22 mouse cellular contexts compared by ENCODE assay signal in genomic region chr13:30649197-30649596, GRCm38 (mm10). TPM values are rescaled to one million over a fixed set of nuclear protein-coding genes. Genes with fewer than 3 reads are reported as not detected.
DNase-seq lines count a peak whose midpoint lies in the region; ATAC-seq lines count a peak whose summit lies in the region.
"Had no signal": no experiment of that assay in that cellular context is flagged by ENCODE, and none has a peak within 500 bp of the region (broad histone marks: within the 10 kb centered on the region; RNA-seq: fewer than 3 reads in every experiment).

No protein-coding gene starts in this region.

- intact Hi-C loops in heart, postnatal 10 days (cut with DNase I), result no loop called here

- DNase-seq in heart, adult 11 months, result peak; percentile 57
- DNase-seq in heart, postnatal 10 days, result no peak
- peak; percentile 42 for DNase-seq in adipocyte (ENCODE audit: low spot score)
- DNase-seq in right cerebral cortex, postnatal 10 days (ENCODE audit: low spot score in 2 of 2), result no peak
- DNase-seq in yolk sac, embryonic 10.5 days (ENCODE audit: low spot score), result no peak
- DNase-seq: adrenal gland, adult 2 months; adrenal gland, adult 8-10 months; adrenal gland, postnatal 10 days; adrenal gland, postnatal 14 days; adrenal gland, postnatal 25 days; adrenal gland, postnatal 36 days; B cell, adult 2 months; cerebellum, adult 11 months; cerebellum, adult 11-12 months; cerebellum, adult 18-20 months had no signal

- ATAC-seq in megakaryocyte, adult 5-6 weeks (ENCODE audit: poor library complexity, severe bottlenecking), result 0 out of 2 replicates have a peak, but pooled peaks have one; percentile 15
- peak; percentile 50; the same call in 1 of the 2 replicates for ATAC-seq in monocyte, adult 5-6 weeks (replicated peaks; ENCODE audit: insufficient number of reproducible peaks, low FRiP score, low TSS enrichment, poor library complexity, severe bottlenecking)
- no peak for ATAC-seq in granulocyte monocyte progenitor cell, adult 5-6 weeks (replicated peaks; ENCODE audit: poor library complexity, severe bottlenecking)
- ATAC-seq: activated CD4-positive, CD25-positive, alpha-beta regulatory T cell, adult 4 months; CD4-positive, CD25-positive, alpha-beta regulatory T cell, adult 4 months; Patski had no signal

RNA-seq across cellular contexts. Expression of gene Dusp22, which starts 10.6 kb away (rescaled TPM):
- total RNA-seq in heart, postnatal 10 days (2021), result 10 to 100 TPM; 21.6 to 22.3 TPM
- 77.1 and 97.8 TPM in 2 replicates for total RNA-seq in megakaryocyte, adult 5-6 weeks (2015)
- total RNA-seq in megakaryocyte, adult 5-6 weeks (2017), result 58.1 and 65.5 TPM in 2 replicates
- total RNA-seq in monocyte, adult 5-6 weeks (2017), result 37.6 to 46.2 TPM (median 42.1 TPM) in 3 replicates
- 3.7 and 11.7 TPM in 2 replicates for total RNA-seq in granulocyte monocyte progenitor cell, adult 5-6 weeks (2014; fragmentation: Nextera tagmentation)
- total RNA-seq in granulocyte monocyte progenitor cell, adult 5-6 weeks (2017), result 0.73 and 1.6 TPM in 2 replicates
- total RNA-seq: MEL had no signal

Comparison
In these comparisons a context has a peak if more than half of its experiments do, and no peak if none do; other contexts are left out.
1. DNase-seq: peak in heart, adult 11 months (single experiment) and adipocyte (single experiment); none in heart, postnatal 10 days (0 of 2), right cerebral cortex, postnatal 10 days (0 of 2) and yolk sac, embryonic 10.5 days (single experiment).